17 mouse cellular contexts compared by ENCODE assay signal in the genomic region with DNA sequence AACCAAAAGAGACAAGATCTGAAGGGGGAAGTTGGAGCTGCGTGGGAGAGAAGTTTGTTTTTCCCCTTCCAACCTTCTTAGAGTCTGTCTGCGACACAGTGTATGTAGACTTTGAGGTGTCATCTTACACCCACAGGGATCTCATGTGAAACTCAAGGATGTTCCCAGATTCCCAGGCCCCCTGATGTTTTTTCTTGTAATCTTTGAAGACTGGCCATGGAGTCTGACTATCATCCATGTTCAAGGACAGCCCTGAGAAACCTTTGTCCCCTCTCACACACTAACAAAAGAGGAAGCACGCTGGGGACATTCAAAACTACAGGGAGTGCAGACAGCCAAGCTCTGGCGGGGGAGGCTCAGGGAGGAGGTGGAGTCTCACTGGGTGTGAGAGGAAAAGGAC. TPM values are rescaled to one million over a fixed set of nuclear protein-coding genes. Genes with fewer than 3 reads are reported as not detected.
DNase-seq lines count a peak whose midpoint lies in the region; ATAC-seq and TF ChIP-seq lines count a peak whose summit lies in the region.
"Had no signal": no experiment of that assay in that cellular context is flagged by ENCODE, and none has a peak within 500 bp of the region (broad histone marks: within the 10 kb centered on the region; RNA-seq: fewer than 3 reads in every experiment).

No protein-coding gene starts in this region.

- no peaks in the 10 kb centered on the region for H3K36me3 ChIP-seq in kidney, postnatal 0 days (ENCODE audit: insufficient read depth, low read length)
- no peaks in the 10 kb centered on the region for H3K36me3 ChIP-seq in CH12.LX (replicated peaks in 1 of 2; ENCODE audit: control insufficient read depth in 1 of 2, insufficient read depth in 1 of 2, low read length in 1 of 2)
- H3K36me3 ChIP-seq in midbrain, embryonic 11.5 days (ENCODE audit: control insufficient read depth, insufficient read depth, low read length), result no peaks in the 10 kb centered on the region
- H3K36me3 ChIP-seq in forebrain, embryonic 13.5 days (ENCODE audit: poor library complexity, severe bottlenecking), result no peaks in the 10 kb centered on the region
- H3K36me3 ChIP-seq: hindbrain, embryonic 12.5 days; liver, embryonic 13.5 days; midbrain, embryonic 13.5 days had no signal

- H3K4me1 ChIP-seq in kidney, postnatal 0 days (replicated peaks; ENCODE audit: insufficient read depth, low read length), result no peaks in the 10 kb centered on the region
- peaks cover 4 to 28% of the 10 kb centered on the region in 2 experiments for H3K4me1 ChIP-seq in CH12.LX (ENCODE audit: control insufficient read depth in 1 of 2, insufficient read depth in 2 of 2)
- H3K4me1 ChIP-seq in midbrain, embryonic 11.5 days (ENCODE audit: control insufficient read depth, insufficient read depth, low read length), result no peaks in the 10 kb centered on the region
- H3K4me1 ChIP-seq in forebrain, embryonic 13.5 days, result no peaks in the 10 kb centered on the region; the same call in 1 of the 2 replicates
- H3K4me1 ChIP-seq: hindbrain, embryonic 12.5 days; liver, embryonic 13.5 days had no signal

- no peak overlapping the region for H3K9ac ChIP-seq in kidney, postnatal 0 days (ENCODE audit: low read depth, low read length)
- no peak overlapping the region for H3K9ac ChIP-seq in CH12.LX (ENCODE audit: insufficient read depth, low read depth)
- H3K9ac ChIP-seq in midbrain, embryonic 11.5 days (ENCODE audit: low read length), result no peak overlapping the region
- no peak overlapping the region for H3K9ac ChIP-seq in forebrain, embryonic 13.5 days
- H3K9ac ChIP-seq: hindbrain, embryonic 12.5 days; liver, embryonic 13.5 days; midbrain, embryonic 13.5 days had no signal

- no peak for TF ChIP-seq POLR2A in CH12.LX (IDR thresholded peaks at IDR 0.05; ENCODE audit: low read depth, low read length)

- no peaks in the 10 kb centered on the region for H3K27me3 ChIP-seq in kidney, postnatal 0 days (ENCODE audit: insufficient read depth, low read length)
- no peaks in the 10 kb centered on the region for H3K27me3 ChIP-seq in CH12.LX (replicated peaks)
- no peaks in the 10 kb centered on the region for H3K27me3 ChIP-seq in midbrain, embryonic 11.5 days (ENCODE audit: control insufficient read depth, insufficient read depth, low read length)
- no peaks in the 10 kb centered on the region for H3K27me3 ChIP-seq in forebrain, embryonic 13.5 days
- H3K27me3 ChIP-seq: hindbrain, embryonic 12.5 days; liver, embryonic 13.5 days; midbrain, embryonic 13.5 days; Patski had no signal

- in situ Hi-C loops in CH12.LX (cut with MboI; ENCODE audit: low pct_ligation_motif_present, low pct_unique_long_range_greater_than_20kb, low sequenced_read_pairs), result loop anchor here (25.0 kb wide), 1 partner anchor 683 kb away; a partner anchor contains a TSS

- H3K4me2 ChIP-seq in kidney, postnatal 0 days (ENCODE audit: low read length), result no peak overlapping the region
- no peak overlapping the region for H3K4me2 ChIP-seq in CH12.LX (ENCODE audit: insufficient read depth, low read depth, poor library complexity, severe bottlenecking)
- no peak overlapping the region for H3K4me2 ChIP-seq in midbrain, embryonic 11.5 days
- H3K4me2 ChIP-seq in forebrain, embryonic 13.5 days, result no peak overlapping the region
- H3K4me2 ChIP-seq: heart, embryonic 11.5 days; hindbrain, embryonic 12.5 days; liver, embryonic 13.5 days; midbrain, embryonic 13.5 days had no signal

- ATAC-seq in kidney, postnatal 0 days (replicated peaks; ENCODE audit: low FRiP score, low read depth), result no peak
- ATAC-seq in common myeloid progenitor, adult 5-6 weeks (replicated peaks; ENCODE audit: low read depth, poor library complexity, severe bottlenecking), result peak; percentile 89
- ATAC-seq in megakaryocyte, adult 5-6 weeks (ENCODE audit: poor library complexity, severe bottlenecking), result peak; percentile 89
- ATAC-seq in midbrain, embryonic 11.5 days (ENCODE audit: low FRiP score), result no peak
- ATAC-seq in forebrain, embryonic 13.5 days, result no peak
- ATAC-seq: midbrain, embryonic 13.5 days; Patski had no signal

- H3K79me2 ChIP-seq in CH12.LX (replicated peaks; ENCODE audit: control insufficient read depth, extremely low read depth, insufficient read depth, poor library complexity, severe bottlenecking), result no peaks in the 10 kb centered on the region

- no peak for TF ChIP-seq EP300 in CH12.LX (IDR thresholded peaks at IDR 0.05; ENCODE audit: low read length)

- no peak for TF ChIP-seq CTCF in kidney, postnatal 0 days (IDR thresholded peaks at IDR 0.05; ENCODE audit: low read depth)
- no peak for TF ChIP-seq CTCF in CH12.LX (conservative IDR thresholded peaks at IDR 0.05 in 1 of 2, IDR thresholded peaks at IDR 0.05 in 1 of 2; ENCODE audit: low read depth in 2 of 2, low read length in 2 of 2)

- no peaks in the 10 kb centered on the region for H3K9me3 ChIP-seq in kidney, postnatal 0 days (replicated peaks; ENCODE audit: low read length)
- H3K9me3 ChIP-seq in CH12.LX (replicated peaks; ENCODE audit: low read length), result no peaks in the 10 kb centered on the region
- H3K9me3 ChIP-seq in midbrain, embryonic 11.5 days (ENCODE audit: control insufficient read depth, low read length), result no peaks in the 10 kb centered on the region
- H3K9me3 ChIP-seq in forebrain, embryonic 13.5 days (replicated peaks), result no peaks in the 10 kb centered on the region
- H3K9me3 ChIP-seq: hindbrain, embryonic 12.5 days; liver, embryonic 13.5 days; midbrain, embryonic 13.5 days had no signal

- dilution Hi-C loops in CH12.LX (cut with MboI; ENCODE audit: extremely low pct_ligation_motif_present, extremely low pct_unique_long_range_greater_than_20kb, low sequenced_read_pairs), result no loop called here

- no peak for TF ChIP-seq RAD21 in CH12.LX (IDR thresholded peaks at IDR 0.05; ENCODE audit: low read depth, low read length)

- H3K27ac ChIP-seq in kidney, postnatal 0 days, result no peak overlapping the region
- H3K27ac ChIP-seq in CH12.LX (ENCODE audit: insufficient read depth, low read depth), result no peak overlapping the region
- no peak overlapping the region for H3K27ac ChIP-seq in midbrain, embryonic 11.5 days (ENCODE audit: low read depth, low read length)
- no peak overlapping the region for H3K27ac ChIP-seq in forebrain, embryonic 13.5 days
- H3K27ac ChIP-seq: hindbrain, embryonic 12.5 days; left cerebral cortex, adult 2 months; liver, embryonic 13.5 days; midbrain, embryonic 13.5 days had no signal

- 12% methylated on average over 4 of the region's 4 CpGs for WGBS in kidney, postnatal 0 days
- 21% methylated on average over 4 of the region's 4 CpGs for WGBS in midbrain, embryonic 11.5 days
- 23% methylated on average over 4 of the region's 4 CpGs for WGBS in forebrain, embryonic 13.5 days

- no peak overlapping the region for H3K4me3 ChIP-seq in kidney, postnatal 0 days (replicated peaks; ENCODE audit: low read depth, low read length)
- H3K4me3 ChIP-seq in CH12.LX (replicated peaks in 1 of 3; ENCODE audit: low read depth in 2 of 3, low read length in 2 of 3, poor library complexity in 1 of 3), result no peak overlapping the region
- no peak overlapping the region for H3K4me3 ChIP-seq in midbrain, embryonic 11.5 days (ENCODE audit: low read depth, low read length)
- H3K4me3 ChIP-seq in forebrain, embryonic 13.5 days, result no peak overlapping the region
- H3K4me3 ChIP-seq: hindbrain, embryonic 12.5 days; left cerebral cortex, adult 2 months; liver, embryonic 13.5 days; midbrain, embryonic 13.5 days had no signal

- DNase-seq in kidney, postnatal 0 days (ENCODE audit: low spot score), result peak; percentile 49
- no peak for DNase-seq in kidney, postnatal 25 days
- peak; percentile 24 for DNase-seq in CH12.LX (ENCODE audit: extremely low read depth)
- no peak for DNase-seq in midbrain, embryonic 11.5 days (ENCODE audit: low spot score, missing footprints)
- DNase-seq in cerebellum, postnatal 4 days (ENCODE audit: low spot score in 2 of 2), result no peak
- DNase-seq: adrenal gland, postnatal 10 days; kidney, adult 18-20 months; liver, embryonic 13.5 days; thymus, adult 2 months had no signal

TF ChIP-seq in CH12.LX, 34 proteins besides CTCF, POLR2A, EP300 and RAD21:
- TF ChIP-seq RCOR1 (conservative IDR thresholded peaks at IDR 0.05; ENCODE audit: low read depth, low read length) (no peak), JUN (IDR thresholded peaks at IDR 0.05; ENCODE audit: insufficient read depth, low read depth, low read length) (no peak), USF1 (IDR thresholded peaks at IDR 0.05; ENCODE audit: low read depth, low read length) (no peak), CHD1 (IDR thresholded peaks at IDR 0.05; ENCODE audit: low read depth, low read length) (no peak), MAX (IDR thresholded peaks at IDR 0.05; ENCODE audit: low read length) (no peak), HCFC1 (IDR thresholded peaks at IDR 0.05; ENCODE audit: low read depth, low read length) (no peak), ZKSCAN1 (IDR thresholded peaks at IDR 0.05; ENCODE audit: borderline replicate concordance, low read depth, low read length) (no peak)

RNA-seq across cellular contexts. Expression of a gene that starts 46.8 kb away (rescaled TPM):
- 61.0 and 64.9 TPM in 2 replicates for polyA plus RNA-seq in kidney, postnatal 0 days (2015; fragmentation: Nextera tagmentation; extraction: Ambion mirVana)
- total RNA-seq in CH12.LX (2012; rRNA removed), result 21.2 and 30.3 TPM in 2 replicates
- 53.6 and 53.9 TPM in 2 replicates for total RNA-seq in CH12.LX (2014; rRNA removed)
- 63.7 and 66.3 TPM in 2 replicates for polyA plus RNA-seq in CH12.LX (2012; ENCODE audit: insufficient read length, low read depth)
- total RNA-seq in common myeloid progenitor, adult 5-6 weeks (2017), result 70.7 and 72.6 TPM in 2 replicates
- total RNA-seq in megakaryocyte, adult 5-6 weeks (2015), result 96.0 and 106 TPM in 2 replicates
- 60.5 and 61.5 TPM in 2 replicates for total RNA-seq in megakaryocyte, adult 5-6 weeks (2017)
- 78.1 and 89.3 TPM in 2 replicates for polyA plus RNA-seq in midbrain, embryonic 11.5 days (2014; fragmentation: Nextera tagmentation; extraction: Ambion mirVana)
- 80.0 and 102 TPM in 2 replicates for polyA plus RNA-seq in forebrain, embryonic 13.5 days (2015; fragmentation: Nextera tagmentation; extraction: Ambion mirVana)

RNA-seq across cellular contexts. Expression of a gene that starts 47.3 kb away (rescaled TPM):
- polyA plus RNA-seq in kidney, postnatal 0 days (2015; fragmentation: Nextera tagmentation; extraction: Ambion mirVana), result 6.9 and 8.7 TPM in 2 replicates
- total RNA-seq in CH12.LX (2012; rRNA removed) (not detected in 2 replicates), CH12.LX (2014; rRNA removed) (not detected in 2 replicates)
- not detected in 2 replicates for polyA plus RNA-seq in CH12.LX (2012; ENCODE audit: insufficient read length, low read depth)
- total RNA-seq in common myeloid progenitor, adult 5-6 weeks (2017), result 3.2 and 5.2 TPM in 2 replicates
- 0.25 TPM in 1 of 2 replicates, not detected in the other for total RNA-seq in megakaryocyte, adult 5-6 weeks (2015)
- not detected in 2 replicates for total RNA-seq in megakaryocyte, adult 5-6 weeks (2017)
- 3.7 and 5.1 TPM in 2 replicates for polyA plus RNA-seq in midbrain, embryonic 11.5 days (2014; fragmentation: Nextera tagmentation; extraction: Ambion mirVana)
- polyA plus RNA-seq in forebrain, embryonic 13.5 days (2015; fragmentation: Nextera tagmentation; extraction: Ambion mirVana), result 17.4 and 20.4 TPM in 2 replicates

Comparison
In these comparisons a context has a peak if more than half of its experiments do, and no peak if none do; other contexts are left out.
1. DNase-seq: peak in kidney, postnatal 0 days (single experiment) and CH12.LX (single experiment); none in kidney, postnatal 25 days (0 of 2), midbrain, embryonic 11.5 days (single experiment) and cerebellum, postnatal 4 days (0 of 2).
2. ATAC-seq: peak in common myeloid progenitor, adult 5-6 weeks (single experiment) and megakaryocyte, adult 5-6 weeks (single experiment); none in kidney, postnatal 0 days (single experiment), midbrain, embryonic 11.5 days (single experiment) and forebrain, embryonic 13.5 days (single experiment).